Mouse (Mus musculus): ENCODE measurements around the gene Foxl2.

DNA sequence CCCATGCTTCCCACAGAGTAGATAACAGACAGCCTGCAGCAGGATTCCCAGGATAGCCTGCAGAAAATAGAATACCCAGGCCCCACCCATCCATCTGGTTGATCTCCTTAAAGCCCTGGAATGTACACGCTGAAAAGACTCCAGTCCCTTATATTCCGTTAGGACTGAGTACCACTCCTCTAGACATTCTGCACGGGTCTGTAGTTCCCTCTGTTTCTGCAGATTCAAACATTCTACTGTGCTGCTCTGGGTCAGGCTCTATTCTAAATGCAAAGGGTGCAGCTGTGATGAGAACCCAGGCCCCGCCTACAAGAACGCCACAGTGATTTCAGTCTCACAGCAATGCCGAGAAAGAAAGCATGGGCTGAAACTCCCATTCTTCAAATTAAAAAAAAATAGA lies 32.0 kb upstream of the Foxl2 start:
- no peak for TF ChIP-seq USF1 (IDR thresholded peaks at IDR 0.05; ENCODE audit: low read depth)
- no peak for TF ChIP-seq POLR2A (IDR thresholded peaks at IDR 0.05; ENCODE audit: insufficient read length, low read depth)
- TF ChIP-seq POLR2AphosphoS2 (IDR thresholded peaks at IDR 0.05; ENCODE audit: insufficient read length, low read depth) = no peak
- no peak for TF ChIP-seq MYOD1 (IDR thresholded peaks at IDR 0.05; ENCODE audit: control insufficient read depth in 1 of 3, insufficient read length in 2 of 3, low read depth in 2 of 3)
- no peak for TF ChIP-seq CEBPB (IDR thresholded peaks at IDR 0.05; ENCODE audit: insufficient read depth, poor library complexity, severe bottlenecking)
- no peak for TF ChIP-seq MYOG (IDR thresholded peaks at IDR 0.05; ENCODE audit: control insufficient read depth in 1 of 3, insufficient read depth in 1 of 3, insufficient read length in 2 of 3, low read depth in 2 of 3)
- TF ChIP-seq E2F4 (IDR thresholded peaks at IDR 0.05; ENCODE audit: insufficient read depth) = no peak
- TF ChIP-seq TCF12 (IDR thresholded peaks at IDR 0.05; ENCODE audit: insufficient read depth, poor library complexity, severe bottlenecking) = no peak
- no peak for TF ChIP-seq MAX (IDR thresholded peaks at IDR 0.05; ENCODE audit: low read depth)
- TF ChIP-seq SRF (IDR thresholded peaks at IDR 0.05; ENCODE audit: control insufficient read depth, insufficient read length, low read depth) = no peak
